Mouse (Mus musculus): ENCODE measurements around the gene Il2rb.

DNA sequence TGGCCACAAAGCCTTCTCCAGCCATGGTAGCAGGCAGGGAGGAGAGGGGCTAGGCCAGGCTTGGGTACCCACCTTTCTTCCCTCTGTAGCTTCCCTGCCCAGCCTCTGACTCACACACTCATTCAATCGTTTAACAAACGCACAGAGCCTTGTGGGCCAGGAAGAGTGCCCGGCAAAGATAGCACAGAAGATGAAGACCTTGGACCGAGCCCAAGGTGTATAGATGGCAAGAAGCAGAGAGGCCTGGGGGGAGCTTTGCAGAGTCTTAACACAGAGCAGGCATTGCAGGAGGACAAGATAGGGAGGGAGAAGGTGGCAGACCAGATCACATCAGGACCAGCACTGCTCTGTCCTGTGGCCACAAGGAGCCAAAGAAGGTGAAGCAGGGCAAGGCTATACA is 39.9 kb downstream of the Il2rb start:
- no peak for TF ChIP-seq ZNF384 (IDR thresholded peaks at IDR 0.05; ENCODE audit: low read depth, low read length)
- TF ChIP-seq ZC3H11A (IDR thresholded peaks at IDR 0.05; ENCODE audit: borderline replicate concordance, low read depth, low read length) = no peak
- no peak for TF ChIP-seq MAFK (IDR thresholded peaks at IDR 0.05; ENCODE audit: insufficient read depth, low read depth, low read length)
- TF ChIP-seq HCFC1 (IDR thresholded peaks at IDR 0.05; ENCODE audit: borderline replicate concordance, insufficient read depth, low read length) = no peak
- TF ChIP-seq CHD2 (IDR thresholded peaks at IDR 0.05; ENCODE audit: low read depth, low read length) = no peak

Measured in ES-E14 (cell line).